Mouse (Mus musculus): ENCODE results near the gene Eif4enif1.
A peak's percentile ranks its signal among the peaks of the same experiment; 100 is the strongest.
"Not testable (repeated sequence)": the region's sequence is repeated elsewhere in the genome, so short reads cannot be mapped to it uniquely, and the experiment has no call there.

Gene Eif4enif1

GRCm38 (mm10) chr11:3202231-3202701 lies at the start of gene Eif4enif1:
TSS of gene Eif4enif1 (plus strand) at chr11:3202392.
- DNase-seq (ENCODE audit: low spot score): peak; percentile 87

- DNase-seq (ENCODE audit: low spot score): not testable (repeated sequence)
These were observed 48.4 kb upstream of the Eif4enif1 start for GRCm38 (mm10) chr11:3153666-3154397.

GRCm38 (mm10) chr11:3156991-3157390 lies 45.2 kb upstream of the Eif4enif1 start:
- not testable (repeated sequence) for DNase-seq (ENCODE audit: low spot score)

GRCm38 (mm10) chr11:3157996-3158395 lies 44.2 kb upstream of the Eif4enif1 start:
- not testable (repeated sequence) for DNase-seq (ENCODE audit: low spot score)

GRCm38 (mm10) chr11:3158800-3159199 lies 43.4 kb upstream of the Eif4enif1 start:
- DNase-seq (ENCODE audit: low spot score): not testable (repeated sequence)

GRCm38 (mm10) chr11:3161370-3161769 lies 40.8 kb upstream of the Eif4enif1 start:
- not testable (repeated sequence) for DNase-seq (ENCODE audit: low spot score)

GRCm38 (mm10) chr11:3162236-3162897 lies 39.8 kb upstream of the Eif4enif1 start:
- not testable (repeated sequence) for DNase-seq (ENCODE audit: low spot score)

- DNase-seq (ENCODE audit: low spot score): not testable (repeated sequence)
These were observed 39.1 kb upstream of the Eif4enif1 start for GRCm38 (mm10) chr11:3163122-3163521.

- not testable (repeated sequence) for DNase-seq (ENCODE audit: low spot score)
These were observed 38.5 kb upstream of the Eif4enif1 start for GRCm38 (mm10) chr11:3163661-3164060.

GRCm38 (mm10) chr11:3165210-3165782 lies 36.9 kb upstream of the Eif4enif1 start:
- DNase-seq (ENCODE audit: low spot score): not testable (repeated sequence)

- DNase-seq (ENCODE audit: low spot score): not testable (repeated sequence)
These were observed 35.9 kb upstream of the Eif4enif1 start for GRCm38 (mm10) chr11:3166321-3166720.

GRCm38 (mm10) chr11:3167129-3167528 lies 35.1 kb upstream of the Eif4enif1 start:
- not testable (repeated sequence) for DNase-seq (ENCODE audit: low spot score)

GRCm38 (mm10) chr11:3167571-3168001 lies 34.6 kb upstream of the Eif4enif1 start:
- DNase-seq (ENCODE audit: low spot score): not testable (repeated sequence)

- DNase-seq (ENCODE audit: low spot score): not testable (repeated sequence)
These were observed 33.1 kb upstream of the Eif4enif1 start for GRCm38 (mm10) chr11:3169042-3169441.

GRCm38 (mm10) chr11:3171931-3172330 lies 30.3 kb upstream of the Eif4enif1 start:
- not testable (repeated sequence) for DNase-seq (ENCODE audit: low spot score)

GRCm38 (mm10) chr11:3172526-3172925 lies 29.7 kb upstream of the Eif4enif1 start:
- not testable (repeated sequence) for DNase-seq (ENCODE audit: low spot score)

- DNase-seq (ENCODE audit: low spot score): peak; percentile 53
These were observed 28.5 kb upstream of the Eif4enif1 start for GRCm38 (mm10) chr11:3173425-3174318.

GRCm38 (mm10) chr11:3178968-3179725 lies 23.0 kb upstream of the Eif4enif1 start:
- not testable (repeated sequence) for DNase-seq (ENCODE audit: low spot score)

GRCm38 (mm10) chr11:3179726-3180092 lies 22.5 kb upstream of the Eif4enif1 start:
- not testable (repeated sequence) for DNase-seq (ENCODE audit: low spot score)

- DNase-seq (ENCODE audit: low spot score): not testable (repeated sequence)
These were observed 21.6 kb upstream of the Eif4enif1 start for GRCm38 (mm10) chr11:3180510-3181160.

Measured in left cerebral cortex, adult 11 months (tissue).